Mouse (Mus musculus) CD4-positive naive resting alpha-beta T cell, adult 57 days (primary cell): Measurements from ENCODE around the gene Gpr157. TPM values are rescaled to one million over a fixed set of nuclear protein-coding genes. Genes with fewer than 3 reads are reported as not detected.

ENCODE experiments used
- total RNA-seq: library from RNA; stranded (reverse); gene quantifications from one replicate; pipeline ENCODE4 v1.2.4, GENCODE M21; 2023

The Gpr157 gene
- total RNA-seq = 2.0 TPM

GRCm38 (mm10) chr4:150087161-150087889 is at the start of gene Gpr157:
Gene Gpr157, plus strand, starts transcription at chr4:150087365.

GRCm38 (mm10) chr4:150119055-150119454 is 31.9 kb downstream of the Gpr157 start, which contains the start of gene Slc2a5:
Gene Slc2a5, plus strand, starts transcription at chr4:150119283.

Other genes with a start within 250 kb of the Gpr157 start
- gene Spsb1, start 132.3 kb upstream of the Gpr157 start, total RNA-seq = 25.7 TPM
- gene H6pd, start 78.3 kb upstream of the Gpr157 start, total RNA-seq = 23.9 TPM
- not detected for gene Slc2a5, start 31.9 kb downstream of the Gpr157 start, total RNA-seq
- gene Slc2a7, start 61.6 kb downstream of the Gpr157 start, total RNA-seq = not detected
- gene Car6, start 114.0 kb downstream of the Gpr157 start, total RNA-seq = not detected
- gene Eno1, start 149.4 kb downstream of the Gpr157 start, total RNA-seq = 186 TPM
- gene Rere, start 194.3 kb downstream of the Gpr157 start, total RNA-seq = 164 TPM